Mouse (Mus musculus) gastrocnemius, adult 2 months (tissue): Measurements from ENCODE around the gene Ghrhr. TPM values are rescaled to one million over a fixed set of nuclear protein-coding genes. Genes with fewer than 3 reads are reported as not detected.

ENCODE experiments used
- DNase-seq: peaks from one replicate; pipeline ENCODE4 v3.0.0; 2022
- H3K27ac ChIP-seq: fragments of 200-600 bp; 2 replicates; pipeline ENCODE4 v1.8.1; 2022; ENCODE audit warnings: mild to moderate bottlenecking
- H3K4me3 ChIP-seq: fragments of 200-600 bp; 2 replicates; pipeline ENCODE4 v1.8.1; 2022; ENCODE audit warnings: mild to moderate bottlenecking, moderate library complexity
- CTCF ChIP-seq: fragments of 200-600 bp; IDR thresholded peaks from 2 replicates; pipeline ENCODE4 v1.8.1; 2022; ENCODE audit warnings: antibody characterized with exemption, mild to moderate bottlenecking, moderate library complexity
- intact Hi-C: fragments of 180-260 bp; cut with DNase I; formaldehyde crosslinking; loops from one replicate; pipeline ENCODE4 v1.15.1; 2025
- total RNA-seq, 2 experiments: library from RNA; stranded (reverse); gene quantifications; 2 replicates each; pipeline ENCODE4 v1.2.3; 2021

Ghrhr gene
- total RNA-seq, 2 experiments from 2014 or later, result not detected

GRCm38 (mm10) chr6:55356017-55356703, 19.9 kb upstream of the Ghrhr start:
- H3K4me3 ChIP-seq, result no peak overlapping the region
- TF ChIP-seq CTCF, result no peak
- peak overlapping the region; percentile 79 for H3K27ac ChIP-seq
- no peak for DNase-seq
- intact Hi-C loops, result no loop called here

DNA sequence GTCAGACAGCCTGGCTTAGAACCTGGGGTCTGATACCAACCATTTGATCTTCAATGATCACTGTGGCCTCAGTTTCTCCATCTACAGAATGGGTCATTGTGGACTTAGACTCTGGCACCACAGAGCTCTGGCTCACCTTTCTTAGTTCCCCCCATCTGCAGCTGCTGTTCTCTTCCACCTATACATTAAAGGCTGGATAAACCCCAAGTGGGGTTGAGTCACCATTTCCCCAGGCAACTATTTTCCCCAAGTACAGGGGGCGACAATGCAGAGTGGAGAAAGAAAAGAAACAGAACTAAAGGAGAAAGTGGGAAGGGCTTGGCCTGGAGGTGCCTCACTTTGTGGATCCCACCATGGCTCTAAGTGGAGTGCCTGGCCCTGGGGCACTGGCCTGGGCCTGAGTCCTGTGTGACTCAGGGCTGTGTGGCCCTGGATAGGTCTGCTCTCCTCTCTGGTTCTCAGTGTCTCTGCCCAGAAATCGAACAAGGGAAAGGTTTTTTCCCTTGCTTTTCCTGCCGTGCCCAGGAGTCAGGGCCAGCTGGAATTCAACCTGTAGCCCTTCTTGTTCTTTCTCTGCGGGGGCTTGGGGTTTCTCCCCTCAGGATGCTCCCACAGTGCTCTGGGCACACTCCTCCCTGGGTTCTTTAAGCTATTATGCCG, 19.0 kb upstream of the Ghrhr start:
- Histone ChIP-seq H3K4me3 (no peak overlapping the region), H3K27ac (peak overlapping the region; percentile 68)
- DNase-seq, result no peak
- no peak for TF ChIP-seq CTCF
- intact Hi-C loops, result no loop called here

DNA sequence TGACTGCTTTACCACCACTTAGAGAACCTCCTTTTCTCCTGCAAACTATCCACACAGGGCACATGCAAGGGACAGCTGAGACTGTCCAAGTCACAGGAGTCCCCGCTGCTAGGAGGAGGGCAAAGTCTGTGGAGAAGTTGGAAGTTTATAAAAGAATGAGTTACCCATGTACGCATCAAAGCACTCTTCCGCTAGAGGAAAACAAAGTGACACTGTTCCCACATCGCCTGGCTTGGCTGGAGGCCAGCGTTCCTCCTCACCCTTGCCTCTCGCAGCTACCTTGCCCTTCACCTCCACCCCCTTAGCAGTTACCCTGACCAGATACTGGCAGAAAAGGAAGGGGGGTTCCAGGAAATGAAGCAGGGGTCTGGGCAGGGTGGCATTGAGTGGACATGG, 18.5 kb upstream of the Ghrhr start:
- intact Hi-C loops, result no loop called here
- DNase-seq, result no peak
- Histone ChIP-seq H3K27ac (peak overlapping the region; percentile 68), H3K4me3 (no peak overlapping the region)
- TF ChIP-seq CTCF, result no peak

DNA sequence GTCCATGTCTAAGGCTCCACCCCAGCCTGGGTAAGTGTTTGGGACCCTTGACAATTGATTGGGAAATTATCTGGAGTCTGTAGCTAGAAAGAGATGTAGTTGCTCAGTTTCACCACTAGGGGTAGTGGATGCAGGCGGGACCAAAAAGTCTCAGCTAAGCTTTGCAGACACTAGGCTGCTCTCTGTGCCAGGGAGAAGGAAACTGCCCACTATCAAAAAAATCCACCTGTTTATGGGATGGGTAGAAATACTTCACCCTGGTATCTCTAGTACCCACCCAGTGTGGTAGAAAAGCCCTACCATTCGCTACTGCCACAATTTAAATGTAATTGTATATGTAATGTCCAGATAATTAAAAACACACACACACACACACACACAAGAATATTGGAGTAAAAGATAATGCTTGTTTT, 17.4 kb upstream of the Ghrhr start:
- DNase-seq, result no peak
- TF ChIP-seq CTCF, result peak; percentile 74
- Histone ChIP-seq H3K4me3 (no peak overlapping the region), H3K27ac (no peak overlapping the region)
- intact Hi-C loops, result no loop called here

GRCm38 (mm10) chr6:55362663-55363062, 13.4 kb upstream of the Ghrhr start:
- TF ChIP-seq CTCF, result no peak
- Histone ChIP-seq H3K27ac (no peak overlapping the region), H3K4me3 (no peak overlapping the region)
- intact Hi-C loops, result no loop called here
- DNase-seq, result no peak

- intact Hi-C loops, result no loop called here
- no peak for DNase-seq
- Histone ChIP-seq H3K27ac (no peak overlapping the region), H3K4me3 (no peak overlapping the region)
- TF ChIP-seq CTCF, result no peak
Measured at GRCm38 (mm10) chr6:55367126-55367525, 9.0 kb upstream of the Ghrhr start.

GRCm38 (mm10) chr6:55370831-55371230, 5.3 kb upstream of the Ghrhr start:
- no peak overlapping the region for H3K4me3 ChIP-seq
- no peak for TF ChIP-seq CTCF
- no peak overlapping the region for H3K27ac ChIP-seq
- intact Hi-C loops, result no loop called here
- no peak for DNase-seq

GRCm38 (mm10) chr6:55376511-55376910, 416 bp downstream of the Ghrhr start:
- peak; percentile 29 for DNase-seq
- TF ChIP-seq CTCF, result no peak
- intact Hi-C loops, result no loop called here
- Histone ChIP-seq H3K4me3 (no peak overlapping the region), H3K27ac (no peak overlapping the region)

- DNase-seq, result no peak
- Histone ChIP-seq H3K4me3 (no peak overlapping the region), H3K27ac (no peak overlapping the region)
- no peak for TF ChIP-seq CTCF
- intact Hi-C loops, result no loop called here
Measured at GRCm38 (mm10) chr6:55377461-55377860, 1.4 kb downstream of the Ghrhr start.

DNA sequence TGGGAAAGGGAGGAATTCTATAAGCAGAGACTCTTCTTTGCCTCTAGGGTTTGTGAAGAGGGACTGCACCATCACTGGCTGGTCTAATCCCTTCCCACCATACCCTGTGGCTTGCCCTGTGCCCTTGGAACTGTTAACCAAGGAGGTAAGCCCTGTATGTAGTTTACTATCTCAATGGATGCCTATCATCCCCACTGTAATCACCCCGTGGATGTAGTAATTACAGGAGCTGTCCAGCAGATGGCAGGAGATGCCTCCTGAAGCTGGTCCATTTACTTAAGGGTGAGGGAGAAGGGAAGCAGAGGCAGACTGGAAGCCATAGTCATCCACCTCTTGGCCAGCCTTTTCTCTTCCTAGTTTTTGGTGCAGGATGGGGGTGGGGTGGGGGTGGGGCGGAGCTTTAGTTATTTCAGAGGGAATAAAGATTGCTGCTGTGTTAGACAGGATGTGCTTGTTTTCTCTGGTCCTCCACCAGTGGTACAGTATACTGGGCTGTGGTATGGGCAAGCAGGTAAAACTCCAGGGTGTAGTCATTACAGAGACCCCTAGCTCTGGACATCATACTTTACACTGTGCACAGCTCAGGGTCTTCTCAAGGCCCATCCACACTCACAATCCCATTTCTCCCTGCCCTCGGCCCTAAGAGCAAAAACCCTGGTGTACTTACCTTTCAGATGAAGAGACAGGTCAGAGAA, 3.7 kb downstream of the Ghrhr start:
- Histone ChIP-seq H3K4me3 (no peak overlapping the region), H3K27ac (no peak overlapping the region)
- intact Hi-C loops, result no loop called here
- DNase-seq, result no peak
- TF ChIP-seq CTCF, result peak; percentile 66

DNA sequence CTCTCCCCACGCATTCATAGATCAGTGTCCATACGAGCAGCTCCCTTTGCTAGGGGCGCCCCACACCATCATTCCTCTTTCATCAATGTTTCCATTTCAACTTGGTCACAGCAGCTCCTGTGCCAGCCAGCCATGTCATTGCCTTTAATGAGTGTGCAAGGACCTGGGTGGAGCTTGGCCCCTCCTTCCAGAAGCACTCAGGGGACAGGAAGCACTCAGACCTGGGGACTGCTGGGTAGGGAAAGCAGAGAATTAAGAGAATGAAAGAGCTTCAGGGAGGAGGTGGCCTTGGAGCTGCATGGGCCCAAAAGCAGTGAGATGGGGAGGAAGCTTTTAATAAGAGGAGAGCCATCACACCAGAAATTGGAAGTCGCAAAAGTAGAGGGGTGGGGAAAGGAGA, 5.9 kb downstream of the Ghrhr start:
- Histone ChIP-seq H3K4me3 (no peak overlapping the region), H3K27ac (no peak overlapping the region)
- no peak for DNase-seq
- intact Hi-C loops, result no loop called here
- no peak for TF ChIP-seq CTCF

GRCm38 (mm10) chr6:55383897-55384296, 7.8 kb downstream of the Ghrhr start:
- peak; percentile 95 for TF ChIP-seq CTCF
- intact Hi-C loops, result loop anchor here (1.0 kb wide), 1 partner anchor 151 kb away; no protein-coding TSS in a partner anchor
- Histone ChIP-seq H3K4me3 (no peak overlapping the region), H3K27ac (no peak overlapping the region)
- DNase-seq, result peak; percentile 74

DNA sequence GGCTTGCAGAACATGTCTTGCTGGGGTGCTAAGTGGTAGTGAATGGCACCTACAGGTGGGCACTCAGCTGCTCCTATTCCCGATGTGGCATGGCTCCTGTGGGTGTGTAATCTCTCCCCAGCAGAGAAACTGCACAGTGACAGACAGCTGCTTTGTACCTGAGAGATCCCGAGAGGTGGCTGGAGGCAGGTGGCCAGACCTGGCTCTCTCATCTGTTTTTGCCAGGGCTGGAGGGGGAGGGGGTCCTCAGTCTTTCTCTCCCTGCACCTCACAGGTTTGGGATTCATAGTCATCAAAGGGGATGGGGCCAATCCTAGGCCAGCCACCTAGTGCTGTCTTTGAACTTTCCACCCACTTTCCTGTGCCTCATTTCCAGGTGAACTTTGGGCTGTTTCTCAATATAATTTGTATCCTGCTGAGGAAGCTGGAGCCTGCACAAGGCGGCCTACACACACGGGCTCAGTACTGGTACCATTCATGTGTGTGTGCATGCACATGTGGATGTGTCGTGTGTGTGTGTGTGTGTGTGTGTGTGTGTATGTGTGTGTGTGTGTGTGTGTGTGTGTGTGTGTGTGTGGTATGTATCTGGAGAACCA, 8.4 kb downstream of the Ghrhr start:
- no peak for DNase-seq
- no peak overlapping the region for H3K4me3 ChIP-seq
- no peak overlapping the region for H3K27ac ChIP-seq
- intact Hi-C loops, result loop anchor here (1.0 kb wide), 1 partner anchor 151 kb away; no protein-coding TSS in a partner anchor
- no peak for TF ChIP-seq CTCF
